Mouse (Mus musculus) midbrain, embryonic 14.5 days (tissue): ENCODE data around the gene Rbm8a. TPM values are rescaled to one million over a fixed set of nuclear protein-coding genes. Genes with fewer than 3 reads are reported as not detected.

Experiments
- ATAC-seq: fragments of 200-750 bp; cut with Nextera tagmentation; 2 replicates; pipeline ENCODE4 v1.8.0; 2017; ENCODE audit warnings: moderate number of reproducible peaks, moderate library complexity; ENCODE audit not compliant: low FRiP score, low TSS enrichment
- DNase-seq: peaks from one replicate; pipeline ENCODE4 v3.0.0-alpha.2; 2015
- H3K27ac ChIP-seq: fragments of 300-500 bp; sonication (generic); replicated peaks from 2 replicates; pipeline ENCODE4 v1.5.1; 2014; ENCODE audit warnings: mild to moderate bottlenecking, low read depth, low read length, moderate library complexity
- H3K27me3 ChIP-seq: fragments of 300-500 bp; sonication (generic); 2 replicates; pipeline ENCODE4 v1.6.1; 2014; ENCODE audit warnings: low read length, control low read depth, mixed read lengths; ENCODE audit not compliant: control insufficient read depth, insufficient read depth
- H3K36me3 ChIP-seq: fragments of 300-500 bp; sonication (generic); 2 replicates; pipeline ENCODE4 v1.6.1; 2014; ENCODE audit warnings: low read length, control low read depth; ENCODE audit not compliant: control insufficient read depth, insufficient read depth
- H3K4me1 ChIP-seq: fragments of 300-500 bp; sonication (generic); 2 replicates; pipeline ENCODE4 v1.6.1; 2014; ENCODE audit warnings: mild to moderate bottlenecking, antibody characterized with exemption, low read length, control low read depth; ENCODE audit not compliant: control insufficient read depth, insufficient read depth
- H3K4me2 ChIP-seq: fragments of 300-500 bp; sonication (generic); 2 replicates; pipeline ENCODE4 v1.6.1; 2014; ENCODE audit warnings: mild to moderate bottlenecking, low read length, moderate library complexity
- H3K4me3 ChIP-seq: fragments of 300-500 bp; sonication (generic); replicated peaks from 2 replicates; pipeline ENCODE4 v1.5.1; 2014; ENCODE audit warnings: low read depth, low read length
- H3K9ac ChIP-seq: fragments of 300-500 bp; sonication (generic); replicated peaks from 2 replicates; pipeline ENCODE4 v1.6.1; 2014; ENCODE audit warnings: mild to moderate bottlenecking, low read length, moderate library complexity
- H3K9me3 ChIP-seq: fragments of 300-500 bp; sonication (generic); 2 replicates; pipeline ENCODE4 v1.6.1; 2016; ENCODE audit warnings: low read length, control low read depth, mixed read lengths; ENCODE audit not compliant: control insufficient read depth
- WGBS: fragments of 180-500 bp; shearing (Covaris S2); extraction: QIAGEN DNeasy Blood & Tissue Kit; methylation state at CpG from one replicate; pipeline ENCODE4 v1.1.7; 2014; 5-methylcytosine and 5-hydroxymethylcytosine counted together
- polyA plus RNA-seq: library from polyadenylated mRNA; unstranded; fragments of >200 nt; fragmentation: Nextera tagmentation; extraction: Ambion mirVana; gene quantifications from 2 replicates; pipeline ENCODE4 v1.2.1, GENCODE M21; 2014

The Rbm8a gene
- polyA plus RNA-seq, 1 experiment from 2014 or later: 125 TPM

DNA sequence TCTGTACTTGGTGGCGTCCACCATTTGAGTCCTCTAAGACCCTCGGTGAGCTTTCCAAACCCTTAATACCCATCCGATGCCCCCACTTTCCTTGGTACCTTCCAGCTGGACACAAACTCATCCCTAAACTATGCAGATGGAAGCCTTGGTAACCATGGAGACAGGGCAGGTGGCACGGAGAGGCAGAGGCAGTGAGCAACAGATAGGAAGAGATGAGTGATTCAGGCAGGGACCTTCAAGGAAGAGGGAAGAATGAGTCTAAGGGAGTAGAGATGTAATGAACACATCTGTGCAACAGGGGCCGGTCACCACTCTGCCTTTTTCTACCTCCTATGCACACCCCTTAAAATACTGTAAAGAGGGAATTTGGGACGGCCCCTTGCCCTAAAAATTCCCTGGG is 34.1 kb upstream of the Rbm8a start:
- Histone ChIP-seq H3K27ac (no peak overlapping the region), H3K27me3 (no peaks in the 10 kb centered on the region), H3K36me3 (no peaks in the 10 kb centered on the region), H3K4me2 (peak overlapping the region; percentile 100), H3K9me3 (no peaks in the 10 kb centered on the region), H3K4me3 (peak overlapping the region; percentile 48; the same call in 1 of the 2 replicates), H3K9ac (no peak overlapping the region), H3K4me1 (peaks cover 48% of the 10 kb centered on the region)
- DNase-seq (peak; percentile 40), ATAC-seq (no peak)
- 20% methylated on average over 6 of the region's 6 CpGs for WGBS

DNA sequence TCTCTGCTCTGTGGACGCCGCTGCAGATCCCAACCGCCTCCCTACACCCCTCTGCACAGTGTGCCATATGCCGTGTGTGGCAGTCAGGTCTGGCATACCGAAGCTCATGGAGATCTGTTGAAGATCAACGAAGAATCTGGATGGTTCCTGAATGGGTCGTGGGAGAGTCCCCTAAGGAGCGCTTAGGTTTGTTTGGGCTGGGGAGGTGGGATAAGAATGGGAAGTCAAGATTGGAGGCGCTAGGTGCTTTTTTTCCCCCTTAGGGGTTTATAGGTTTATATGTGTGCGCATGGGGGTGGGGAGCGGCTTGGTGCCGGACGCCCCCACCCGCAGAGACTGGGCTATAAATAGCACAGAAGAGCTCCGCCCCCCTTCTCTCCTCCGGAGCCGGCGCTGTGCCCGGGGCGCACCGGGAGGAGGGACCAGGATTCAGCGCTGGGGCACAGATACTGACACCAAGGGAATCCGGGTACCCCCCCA is 33.5 kb upstream of the Rbm8a start, which contains the start of gene Ankrd34a:
TSS of gene Ankrd34a (plus strand) at position 409 of the 480 bp plus-strand sequence.
- Histone ChIP-seq H3K36me3 (no peaks in the 10 kb centered on the region), H3K4me2 (peak within 1 kb of the TSS; percentile 100), H3K9me3 (no peaks in the 10 kb centered on the region), H3K27ac (peak within 1 kb of the TSS; percentile 39), H3K4me3 (peak within 1 kb of the TSS; percentile 48), H3K4me1 (peaks cover 48% of the 10 kb centered on the region), H3K27me3 (no peaks in the 10 kb centered on the region), H3K9ac (peak within 1 kb of the TSS; percentile 68)
- DNase-seq: peak; percentile 74
- ATAC-seq: no peak
- WGBS: under 1% methylated on average over 22 of the region's 23 CpGs

DNA sequence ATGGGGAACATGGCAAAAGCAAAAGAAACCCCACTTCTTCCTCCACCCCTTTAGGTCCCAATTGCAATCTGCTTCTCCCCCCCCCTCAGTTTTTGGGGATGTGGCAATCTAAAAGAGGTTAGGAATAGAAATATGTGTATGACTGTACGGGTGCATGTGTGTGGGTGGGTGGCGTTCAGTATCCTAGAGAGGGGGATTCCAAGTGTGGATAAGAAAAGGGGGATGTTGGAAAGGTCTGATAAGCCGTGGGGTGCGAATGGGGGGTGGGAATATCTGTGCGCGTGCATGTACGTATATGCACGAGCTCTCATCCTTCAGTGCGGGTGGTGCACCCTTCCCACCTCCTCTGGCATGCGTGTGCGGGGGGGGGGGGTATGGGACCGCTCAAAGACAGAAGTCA is 32.9 kb upstream of the Rbm8a start:
- Histone ChIP-seq H3K4me2 (peak overlapping the region; percentile 100), H3K27ac (peak overlapping the region; percentile 39), H3K9me3 (no peaks in the 10 kb centered on the region), H3K4me3 (peak overlapping the region; percentile 48), H3K4me1 (peaks cover 50% of the 10 kb centered on the region), H3K27me3 (no peaks in the 10 kb centered on the region), H3K9ac (peak overlapping the region; percentile 68), H3K36me3 (no peaks in the 10 kb centered on the region)
- DNase-seq: peak; percentile 41
- WGBS: 1% methylated on average over 11 of the region's 12 CpGs
- no peak for ATAC-seq

DNA sequence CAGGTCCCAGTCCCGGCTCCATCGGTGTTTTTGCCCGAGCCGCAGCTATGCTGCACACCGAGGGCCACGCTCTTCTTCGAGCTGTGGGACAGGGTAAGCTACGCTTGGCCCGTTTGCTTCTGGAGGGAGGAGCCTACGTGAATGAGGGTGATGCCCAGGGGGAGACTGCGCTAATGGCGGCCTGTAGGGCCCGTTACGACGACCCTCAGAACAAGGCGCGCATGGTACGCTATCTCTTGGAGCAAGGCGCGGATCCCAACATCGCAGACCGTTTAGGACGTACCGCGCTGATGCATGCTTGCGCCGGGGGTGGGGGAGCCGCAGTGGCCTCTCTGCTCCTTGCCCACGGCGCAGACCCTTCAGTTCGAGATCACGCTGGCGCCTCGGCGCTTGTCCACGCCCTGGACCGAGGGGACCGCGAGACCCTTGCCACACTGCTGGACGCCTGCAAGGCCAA is 32.3 kb upstream of the Rbm8a start:
- ATAC-seq: no peak
- H3K4me3 ChIP-seq: peak overlapping the region; percentile 48
- peak overlapping the region; percentile 100 for H3K4me2 ChIP-seq
- peak overlapping the region; percentile 68 for H3K9ac ChIP-seq
- WGBS: under 1% methylated on average over 40 of the region's 40 CpGs
- H3K36me3 ChIP-seq: no peaks in the 10 kb centered on the region
- no peaks in the 10 kb centered on the region for H3K9me3 ChIP-seq
- H3K27ac ChIP-seq: peak overlapping the region; percentile 39
- peaks cover 56% of the 10 kb centered on the region for H3K4me1 ChIP-seq
- peak; percentile 67 for DNase-seq
- H3K27me3 ChIP-seq: no peaks in the 10 kb centered on the region

DNA sequence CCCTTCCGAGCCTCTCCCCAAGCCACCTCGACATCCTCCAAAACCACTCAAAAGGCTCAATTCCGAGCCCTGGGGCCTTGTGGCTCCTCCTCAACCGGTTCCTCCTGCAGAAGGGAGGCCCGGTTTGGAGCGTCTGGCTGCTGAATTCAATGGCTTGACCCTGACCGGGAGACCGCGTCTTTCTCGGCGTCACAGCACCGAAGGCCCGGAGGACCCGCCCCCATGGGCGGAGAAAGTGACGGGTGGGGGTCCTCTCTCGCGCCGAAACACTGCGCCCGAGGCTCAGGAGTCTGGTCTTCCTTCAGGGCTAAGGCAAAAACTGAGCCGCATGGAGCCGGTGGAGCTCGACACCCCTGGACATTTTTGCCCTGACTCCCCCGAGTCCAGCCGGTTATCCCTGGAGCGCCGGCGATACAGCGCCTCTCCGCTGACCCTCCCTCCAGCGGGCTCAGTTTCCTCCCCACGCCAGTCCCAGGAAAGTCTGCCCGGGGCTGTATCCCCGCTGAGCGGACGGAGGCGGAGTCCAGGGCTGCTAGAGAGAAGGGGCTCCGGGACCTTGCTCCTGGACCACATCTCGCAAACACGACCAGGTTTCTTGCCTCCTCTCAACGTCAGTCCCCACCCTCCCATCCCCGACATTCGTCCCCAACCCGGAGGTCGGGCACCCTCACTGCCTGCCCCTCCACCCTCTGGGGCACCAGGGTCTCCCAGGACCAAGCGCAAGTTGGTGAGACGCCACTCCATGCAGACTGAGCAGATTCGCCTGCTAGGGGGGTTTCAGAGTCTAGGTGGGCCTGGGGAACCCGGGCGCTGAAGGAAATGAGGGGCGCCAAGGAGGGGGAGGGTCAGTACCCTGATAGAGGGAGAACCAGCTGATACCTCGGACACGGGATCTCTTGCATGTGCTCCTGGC is 31.3 kb upstream of the Rbm8a start:
- H3K36me3 ChIP-seq: no peaks in the 10 kb centered on the region
- H3K4me2 ChIP-seq: peak overlapping the region; percentile 100
- peak overlapping the region; percentile 39; the same call in 1 of the 2 replicates for H3K27ac ChIP-seq
- ATAC-seq (no peak), DNase-seq (peak; percentile 81)
- H3K9me3 ChIP-seq: no peaks in the 10 kb centered on the region
- H3K4me3 ChIP-seq: peak overlapping the region; percentile 48
- 1% methylated on average over 54 of the region's 54 CpGs for WGBS
- peak overlapping the region; percentile 68 for H3K9ac ChIP-seq
- peaks cover 59% of the 10 kb centered on the region for H3K4me1 ChIP-seq
- H3K27me3 ChIP-seq: no peaks in the 10 kb centered on the region

- Histone ChIP-seq H3K9ac (peak overlapping the region; percentile 68; the same call in 1 of the 2 replicates), H3K4me3 (peak overlapping the region; percentile 48; the same call in 1 of the 2 replicates), H3K9me3 (no peaks in the 10 kb centered on the region), H3K27me3 (no peaks in the 10 kb centered on the region), H3K4me2 (peak overlapping the region; percentile 100), H3K36me3 (no peaks in the 10 kb centered on the region), H3K27ac (no peak overlapping the region), H3K4me1 (peaks cover 65% of the 10 kb centered on the region)
- ATAC-seq (no peak), DNase-seq (no peak)
- 45% methylated on average over 8 of the region's 8 CpGs for WGBS
These were observed 30.7 kb upstream of the Rbm8a start for GRCm38 (mm10) chr3:96599069-96599393.

GRCm38 (mm10) chr3:96599411-96599810 is 30.3 kb upstream of the Rbm8a start:
- Histone ChIP-seq H3K4me1 (peaks cover 69% of the 10 kb centered on the region), H3K4me3 (no peak overlapping the region), H3K27ac (no peak overlapping the region), H3K9me3 (no peaks in the 10 kb centered on the region), H3K36me3 (no peaks in the 10 kb centered on the region), H3K27me3 (no peaks in the 10 kb centered on the region), H3K9ac (no peak overlapping the region), H3K4me2 (peak overlapping the region; percentile 100; the same call in 1 of the 2 replicates)
- 76% methylated on average over 3 of the region's 3 CpGs for WGBS
- ATAC-seq (no peak), DNase-seq (no peak)

- DNase-seq (peak; percentile 96), ATAC-seq (peak; percentile 92)
- WGBS: under 1% methylated on average over 27 of the region's 27 CpGs
- peak within 1 kb of the TSS; percentile 95 for H3K27ac ChIP-seq
- H3K9ac ChIP-seq: peak within 1 kb of the TSS; percentile 92
- no peaks in the 10 kb centered on the region for H3K27me3 ChIP-seq
- H3K9me3 ChIP-seq: no peaks in the 10 kb centered on the region
- H3K4me2 ChIP-seq: peak within 1 kb of the TSS; percentile 87
- no peaks in the 10 kb centered on the region for H3K36me3 ChIP-seq
- H3K4me3 ChIP-seq: peak within 1 kb of the TSS; percentile 69
- peaks cover 72% of the 10 kb centered on the region for H3K4me1 ChIP-seq
These were observed 29.0 kb upstream of the Rbm8a start, which contains the start of gene Lix1l for GRCm38 (mm10) chr3:96600639-96601250. Gene Lix1l (plus strand): TSS chr3:96601149.
